In the genomic region with DNA sequence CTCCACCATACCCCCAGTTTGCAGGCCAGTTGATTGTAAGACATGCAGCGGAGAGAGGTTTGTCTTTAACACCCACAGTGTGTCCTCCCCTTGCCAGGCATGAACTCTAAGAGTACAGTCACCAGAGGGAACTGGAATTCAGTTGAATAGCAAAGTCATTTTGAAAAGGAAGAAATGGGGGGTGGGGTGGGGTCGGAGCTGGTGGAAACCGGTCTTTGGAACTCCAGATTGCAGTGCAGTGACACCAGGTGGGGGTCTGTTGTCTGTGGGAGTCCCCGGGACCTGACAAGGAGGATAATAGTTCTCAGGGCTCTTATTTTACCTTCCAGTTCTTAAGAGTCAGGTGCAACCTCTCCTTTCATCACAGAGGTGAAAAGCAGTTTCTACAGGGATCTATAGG, we compare ENCODE assay signal across 16 mouse cellular contexts.
DNase-seq lines count a peak whose midpoint lies in the region.
"Had no signal": no experiment of that assay in that cellular context is flagged by ENCODE, and none has a peak within 500 bp of the region (broad histone marks: within the 10 kb centered on the region; RNA-seq: fewer than 3 reads in every experiment).

No protein-coding gene starts in this region.

- peak; percentile 62 for DNase-seq in heart, adult 11 months
- DNase-seq in heart, postnatal 4 days, result no peak
- DNase-seq in ES-CJ7 (ENCODE audit: low read depth, low spot score) (peak; percentile 62), R1 (ENCODE audit: low read depth, low spot score) (peak; percentile 75)
- DNase-seq in ovary, postnatal 36 days (ENCODE audit: low spot score), result no peak
- no peak for DNase-seq in kidney, adult 8-10 months
- DNase-seq: adrenal gland, postnatal 10 days; adrenal gland, postnatal 36 days; cerebellum, adult 18-20 months; cerebellum, adult 9-10 months; cerebellum, postnatal 14 days; gastrocnemius, adult 2 months; gastrocnemius, postnatal 14 days; heart, adult 18-20 months; heart, postnatal 10 days; heart, postnatal 36 days had no signal

Comparison
In these comparisons a context has a peak if more than half of its experiments do, and no peak if none do; other contexts are left out.
1. DNase-seq: peak in heart, adult 11 months (single experiment), ES-CJ7 (single experiment) and R1 (single experiment); none in heart, postnatal 4 days (single experiment), ovary, postnatal 36 days (single experiment) and kidney, adult 8-10 months (0 of 2).